Mouse (Mus musculus) thymus, adult 2 months (tissue): ENCODE data around the gene Mycn. TPM values are rescaled to one million over a fixed set of nuclear protein-coding genes. Genes with fewer than 3 reads are reported as not detected.

Experiments used
- DNase-seq: peaks from one replicate; pipeline ENCODE4 v3.0.0; 2021
- H3K27ac ChIP-seq: fragments of 200-500 bp; 2 replicates; pipeline ENCODE4 v1.5.1; 2012; ENCODE audit warnings: low read length, control low read depth; ENCODE audit not compliant: control insufficient read depth, insufficient read depth
- H3K27me3 ChIP-seq: fragments of 200-500 bp; 2 replicates; pipeline ENCODE4 v1.6.1; 2012; ENCODE audit warnings: mild to moderate bottlenecking, low read length, moderate library complexity, mixed read lengths; ENCODE audit not compliant: control insufficient read depth, insufficient read depth
- H3K36me3 ChIP-seq: fragments of 200-500 bp; 2 replicates; pipeline ENCODE4 v1.6.1; 2012; ENCODE audit warnings: mild to moderate bottlenecking, low read length, moderate library complexity; ENCODE audit not compliant: control insufficient read depth, insufficient read depth
- H3K4me1 ChIP-seq: fragments of 200-500 bp; replicated peaks from 2 replicates; pipeline ENCODE4 v1.6.1; 2012; ENCODE audit warnings: low read length; ENCODE audit not compliant: control insufficient read depth, insufficient read depth
- H3K4me3 ChIP-seq: fragments of 200-500 bp; 2 replicates; pipeline ENCODE4 v1.5.1; 2012; ENCODE audit warnings: mild to moderate bottlenecking, low read length, control low read depth, moderate library complexity; ENCODE audit not compliant: control insufficient read depth, insufficient read depth
- CTCF ChIP-seq: fragments of 200-500 bp; IDR thresholded peaks from 2 replicates; pipeline ENCODE4 v1.5.1; 2012; ENCODE audit warnings: mild to moderate bottlenecking, control low read depth, low read length, moderate library complexity, borderline replicate concordance; ENCODE audit not compliant: control insufficient read depth, poor library complexity, insufficient read depth; ENCODE audit errors: extremely low read depth
- POLR2A ChIP-seq: fragments of 200-500 bp; IDR thresholded peaks from 2 replicates; pipeline ENCODE4 v1.6.1; 2012; ENCODE audit warnings: mild to moderate bottlenecking, low read length, control low read depth, moderate library complexity; ENCODE audit not compliant: control insufficient read depth, poor library complexity, insufficient read depth; ENCODE audit errors: extremely low read depth
- WGBS: fragments of 180-500 bp; shearing (Covaris S2); methylation state at CpG from one replicate; pipeline ENCODE4 v1.1.7; 2018; 5-methylcytosine and 5-hydroxymethylcytosine counted together
- polyA plus RNA-seq: library from polyadenylated mRNA; depleted of rRNA; stranded (reverse); fragments of >200 nt; gene quantifications from 2 replicates; pipeline ENCODE4 v1.2.3, GENCODE M21; 2012

Gene Mycn
- polyA plus RNA-seq, 1 experiment, result 2.9 TPM

DNA sequence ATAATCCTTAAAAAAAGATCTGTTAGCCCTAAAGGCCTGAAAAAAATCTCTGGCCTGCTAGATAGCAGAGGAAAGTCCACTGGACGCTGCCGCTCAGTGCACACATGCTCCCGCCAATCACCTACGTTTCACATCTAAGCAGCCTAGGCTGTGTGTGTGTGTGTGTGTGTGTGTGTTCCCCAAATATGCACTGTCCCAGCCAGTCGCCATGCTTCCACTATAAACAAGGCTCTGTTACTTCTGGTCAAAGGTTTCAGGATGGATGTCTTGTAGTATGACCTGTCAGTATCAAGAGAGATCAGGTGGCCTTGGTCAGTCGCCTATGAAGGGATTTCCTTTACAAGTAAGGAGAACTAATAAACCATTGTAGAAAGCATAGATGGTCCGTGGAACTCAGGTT, 9.5 kb downstream of the Mycn start:
- TF ChIP-seq CTCF, result no peak
- TF ChIP-seq POLR2A, result no peak
- Histone ChIP-seq H3K4me3 (no peak overlapping the region), H3K36me3 (no peaks in the 10 kb centered on the region)

DNA sequence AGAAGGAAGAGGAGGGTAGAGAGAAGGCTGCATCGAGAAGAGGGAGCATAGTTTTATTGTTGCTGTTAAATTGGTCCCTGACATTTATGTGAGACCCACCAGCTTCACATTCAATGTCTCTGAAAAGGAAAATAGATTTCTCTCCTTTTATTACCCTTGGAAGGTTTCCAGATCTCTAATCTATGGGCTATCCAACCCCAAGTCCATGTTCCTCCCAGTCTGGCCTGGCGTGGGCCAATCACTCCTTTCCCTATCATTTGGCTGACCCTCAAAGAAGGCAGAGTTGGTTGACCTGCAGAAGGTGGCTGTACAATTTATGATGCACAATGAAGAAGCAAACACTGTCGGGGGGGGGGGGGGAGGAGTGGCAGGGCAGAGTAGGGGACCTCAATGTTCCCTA, 13.5 kb downstream of the Mycn start:
- TF ChIP-seq CTCF, result no peak
- TF ChIP-seq POLR2A, result no peak
- H3K36me3 ChIP-seq, result no peaks in the 10 kb centered on the region
- no peak overlapping the region for H3K4me3 ChIP-seq
- DNase-seq, result no peak
- H3K27me3 ChIP-seq, result no peaks in the 10 kb centered on the region
- WGBS, result 93% methylated on average over 3 of the region's 3 CpGs
- H3K27ac ChIP-seq, result no peak overlapping the region
- no peaks in the 10 kb centered on the region for H3K4me1 ChIP-seq

More for the DNA sequence above, 9.5 kb downstream of the Mycn start:
- no peak for DNase-seq
- Histone ChIP-seq H3K4me1 (peaks cover 5% of the 10 kb centered on the region), H3K27ac (no peak overlapping the region), H3K27me3 (no peaks in the 10 kb centered on the region)
- WGBS, result 96% methylated on average over 7 of the region's 7 CpGs

DNA sequence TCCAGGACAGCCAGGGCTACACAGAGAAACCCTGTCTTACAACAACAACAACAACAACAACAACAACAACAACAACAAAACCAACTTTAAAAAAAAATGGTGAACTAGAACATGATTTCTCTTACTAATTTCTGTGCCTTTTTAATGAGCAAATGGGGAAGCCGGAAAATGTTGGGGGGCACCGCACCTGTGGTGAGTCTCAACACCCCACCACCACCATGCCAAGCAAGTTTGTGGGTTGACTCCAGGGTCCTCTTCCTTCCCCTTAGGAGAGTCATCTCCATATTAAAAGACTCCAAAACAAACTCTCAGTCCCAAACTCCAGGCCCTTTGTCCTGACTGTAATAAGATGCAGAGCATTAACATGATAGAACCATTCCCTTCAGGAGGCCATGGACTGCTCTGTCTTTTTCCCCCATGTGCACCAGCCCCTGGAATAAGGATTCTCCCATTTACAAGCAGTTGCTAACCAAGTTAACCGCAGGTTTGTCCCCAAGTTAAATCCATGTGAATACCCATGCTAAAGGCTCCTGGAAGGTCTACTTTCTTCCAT, 14.7 kb downstream of the Mycn start:
- no peak overlapping the region for H3K27ac ChIP-seq
- DNase-seq, result no peak
- no peak overlapping the region for H3K4me3 ChIP-seq
- no peak for TF ChIP-seq POLR2A
- TF ChIP-seq CTCF, result no peak
- no peaks in the 10 kb centered on the region for H3K36me3 ChIP-seq
- no peaks in the 10 kb centered on the region for H3K27me3 ChIP-seq
- WGBS, result 98% methylated on average over 3 of the region's 3 CpGs
- H3K4me1 ChIP-seq, result no peaks in the 10 kb centered on the region

DNA sequence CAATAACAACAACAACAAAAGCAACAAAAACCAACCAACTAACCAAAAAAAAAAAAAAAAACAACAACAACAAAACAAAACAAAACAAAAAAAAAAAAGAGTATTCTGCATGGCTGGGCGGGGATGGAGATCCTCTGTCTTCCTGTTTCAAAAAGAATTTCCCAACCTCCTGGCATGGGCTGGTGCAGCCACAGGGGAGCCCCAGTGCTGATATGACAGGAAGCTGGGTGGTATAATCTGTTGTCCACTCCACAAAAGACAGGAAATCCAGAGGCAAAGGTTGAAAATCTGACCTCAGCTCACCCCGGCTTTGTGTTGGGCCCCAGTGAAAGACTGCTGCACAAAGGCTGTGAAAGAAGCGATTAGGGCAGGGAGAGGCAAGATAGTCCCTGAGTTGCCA, 17.3 kb downstream of the Mycn start:
- H3K27me3 ChIP-seq, result no peaks in the 10 kb centered on the region
- DNase-seq, result no peak
- H3K27ac ChIP-seq, result no peak overlapping the region
- WGBS, result 71% methylated on average over 3 of the region's 3 CpGs
- no peaks in the 10 kb centered on the region for H3K36me3 ChIP-seq
- TF ChIP-seq CTCF (no peak), POLR2A (no peak)
- no peaks in the 10 kb centered on the region for H3K4me1 ChIP-seq
- H3K4me3 ChIP-seq, result no peak overlapping the region

DNA sequence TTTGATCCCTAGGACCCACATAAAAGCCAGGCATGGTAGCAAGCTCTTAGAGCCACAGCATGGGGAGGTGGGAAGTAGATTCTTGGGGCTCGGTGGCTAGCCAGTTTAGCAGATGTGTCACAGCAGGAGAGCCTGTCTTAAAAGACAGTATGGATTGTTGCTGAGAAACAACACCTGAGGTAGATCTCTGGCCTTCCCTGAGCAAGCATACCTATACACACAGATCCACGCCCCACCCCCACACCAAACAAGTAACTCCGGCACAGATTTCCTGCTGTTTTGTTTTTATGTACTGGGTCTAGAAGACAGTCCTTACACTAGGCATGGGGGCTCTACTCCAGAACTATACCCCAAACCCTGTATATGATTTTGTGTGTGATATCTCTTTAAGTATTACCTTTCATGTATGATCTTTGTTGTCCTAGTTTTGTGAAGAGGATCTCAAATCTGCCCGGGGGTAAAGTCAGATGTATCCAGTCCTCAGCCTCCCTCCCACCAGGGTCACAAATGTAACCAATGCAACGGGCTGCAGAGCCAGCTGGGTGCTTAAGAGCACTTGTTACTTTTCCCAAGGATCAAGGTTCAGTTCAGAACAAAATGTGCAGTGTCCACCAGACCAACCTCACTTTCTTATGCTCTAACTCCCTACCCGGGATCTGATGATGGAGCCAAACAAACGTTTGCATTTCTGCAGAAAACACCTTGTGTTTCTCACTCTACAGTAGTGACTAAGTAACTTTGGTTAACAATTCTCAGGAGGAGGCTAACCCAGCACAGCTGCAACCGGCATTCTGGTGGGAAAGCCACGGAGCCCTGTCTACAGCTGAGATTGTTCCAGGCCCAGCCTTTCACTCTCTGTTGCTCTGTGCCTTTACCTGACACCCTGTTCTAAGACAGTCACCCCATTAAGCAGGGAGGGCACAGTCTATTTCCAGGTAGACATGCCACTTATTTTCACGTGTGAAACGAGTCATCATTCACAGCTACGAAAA, 21.3 kb downstream of the Mycn start:
- no peak for DNase-seq
- H3K36me3 ChIP-seq, result no peaks in the 10 kb centered on the region
- H3K27ac ChIP-seq, result no peak overlapping the region
- WGBS, result 83% methylated on average over 12 of the region's 12 CpGs
- H3K4me3 ChIP-seq, result no peak overlapping the region
- TF ChIP-seq CTCF (no peak), POLR2A (no peak)
- H3K27me3 ChIP-seq, result no peaks in the 10 kb centered on the region
- H3K4me1 ChIP-seq, result no peaks in the 10 kb centered on the region

DNA sequence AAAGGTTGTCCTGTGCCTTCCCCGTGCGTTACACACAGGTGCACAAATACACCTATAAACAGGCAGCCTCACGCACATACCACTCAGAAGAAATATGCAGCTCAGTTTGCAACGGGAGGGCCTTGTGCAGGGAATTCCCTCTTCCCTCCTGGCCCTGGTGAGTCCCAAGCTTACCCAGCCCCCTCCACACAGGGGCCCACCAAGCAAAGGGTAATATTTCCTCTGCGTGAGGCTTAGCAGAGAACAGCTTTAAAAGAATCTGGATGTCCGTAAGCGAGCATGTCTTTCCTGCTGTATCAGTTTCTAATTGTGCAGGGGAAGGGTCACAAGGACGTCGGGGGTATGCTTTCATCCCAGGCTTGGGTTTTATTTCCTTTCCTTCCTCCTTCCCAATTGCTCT, 25.4 kb downstream of the Mycn start:
- 86% methylated on average over 9 of the region's 9 CpGs for WGBS
- Histone ChIP-seq H3K27me3 (no peaks in the 10 kb centered on the region), H3K4me3 (no peak overlapping the region), H3K36me3 (no peaks in the 10 kb centered on the region), H3K27ac (no peak overlapping the region), H3K4me1 (no peaks in the 10 kb centered on the region)
- no peak for TF ChIP-seq CTCF
- TF ChIP-seq POLR2A, result no peak
- DNase-seq, result no peak

DNA sequence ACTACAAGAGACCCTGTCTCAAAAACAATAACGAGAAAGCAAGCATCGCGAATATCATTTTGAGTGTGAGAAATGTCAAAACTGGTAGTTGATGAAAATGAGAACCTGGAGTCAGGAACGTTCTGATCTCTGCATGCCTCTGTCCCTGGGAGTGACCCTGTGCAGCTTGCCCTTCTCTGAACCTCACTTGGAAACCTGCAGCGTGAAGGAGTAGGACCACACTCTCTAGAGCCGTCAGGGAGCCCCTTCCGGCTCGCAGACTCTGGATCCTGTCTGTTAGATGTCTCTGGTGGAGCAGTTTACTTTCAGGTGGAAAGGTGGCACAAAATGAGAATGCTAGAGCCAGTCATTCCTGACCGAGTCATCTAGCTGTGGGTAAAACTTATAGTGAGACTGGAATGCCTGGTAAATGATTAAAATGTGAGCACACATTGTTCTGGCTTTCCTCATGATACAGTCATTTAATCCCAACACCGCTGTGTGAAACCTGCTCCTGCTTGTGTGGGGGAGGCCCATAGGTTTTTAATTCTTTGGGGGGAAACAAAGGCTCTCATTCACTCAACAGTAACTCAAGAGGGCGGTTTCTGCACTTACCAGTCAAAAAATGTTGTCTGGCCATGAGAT, 31.2 kb downstream of the Mycn start:
- DNase-seq, result no peak
- TF ChIP-seq CTCF (no peak), POLR2A (no peak)
- Histone ChIP-seq H3K36me3 (no peaks in the 10 kb centered on the region), H3K4me1 (no peaks in the 10 kb centered on the region), H3K27me3 (no peaks in the 10 kb centered on the region), H3K4me3 (no peak overlapping the region), H3K27ac (no peak overlapping the region)
- 92% methylated on average over 11 of the region's 11 CpGs for WGBS
